In genomic region chr7:45086084-45086483, GRCm38 (mm10) we compare ENCODE assay signal across 14 mouse cellular contexts. TPM values are rescaled to one million over a fixed set of nuclear protein-coding genes. Genes with fewer than 3 reads are reported as not detected.
A peak's percentile ranks its signal among the peaks of the same experiment; 100 is the strongest.
DNase-seq lines count a peak whose midpoint lies in the region; ATAC-seq and TF ChIP-seq lines count a peak whose summit lies in the region.
"Had no signal": no experiment of that assay in that cellular context is flagged by ENCODE, and none has a peak within 500 bp of the region (broad histone marks: within the 10 kb centered on the region; RNA-seq: fewer than 3 reads in every experiment).

No protein-coding gene starts in this region.

- no peak for ATAC-seq in hindbrain, embryonic 16.5 days
- no peak for ATAC-seq in lung, embryonic 14.5 days (ENCODE audit: insufficient read depth)
- no peak for ATAC-seq in G1E (ENCODE audit: extremely low read depth, insufficient number of reproducible peaks, low FRiP score, poor library complexity, severe bottlenecking)
- ATAC-seq: activated CD4-positive, CD25-positive, alpha-beta regulatory T cell, adult 4 months had no signal

- 0 out of 2 replicates have a peak overlapping the region, but pooled peaks have one; percentile 4 for H3K4me3 ChIP-seq in hindbrain, embryonic 10.5 days
- no peak overlapping the region for H3K4me3 ChIP-seq in hindbrain, embryonic 16.5 days (ENCODE audit: low read length)
- H3K4me3 ChIP-seq in lung, embryonic 14.5 days (ENCODE audit: low read depth, low read length) = no peak overlapping the region
- H3K4me3 ChIP-seq in G1E (ENCODE audit: low read depth, low read length) = no peak overlapping the region
- no peak overlapping the region for H3K4me3 ChIP-seq in bone marrow, adult 2 months (replicated peaks; ENCODE audit: control insufficient read depth, low read depth, low read length)
- H3K4me3 ChIP-seq: embryonic facial prominence, embryonic 10.5 days; hindbrain, embryonic 15.5 days; limb, embryonic 13.5 days had no signal

- no peak overlapping the region for H3K27ac ChIP-seq in hindbrain, embryonic 10.5 days
- H3K27ac ChIP-seq in hindbrain, embryonic 16.5 days (ENCODE audit: low read depth, low read length) = no peak overlapping the region
- no peak overlapping the region for H3K27ac ChIP-seq in lung, embryonic 14.5 days (ENCODE audit: low read depth)
- H3K27ac ChIP-seq in bone marrow, adult 2 months (ENCODE audit: control insufficient read depth, insufficient read depth, low read depth, low read length, poor library complexity) = no peak overlapping the region
- H3K27ac ChIP-seq: embryonic facial prominence, embryonic 10.5 days; hindbrain, embryonic 15.5 days; limb, embryonic 13.5 days had no signal

- H3K4me2 ChIP-seq in hindbrain, embryonic 16.5 days (ENCODE audit: low read length) = no peak overlapping the region
- H3K4me2 ChIP-seq in lung, embryonic 14.5 days = no peak overlapping the region
- H3K4me2 ChIP-seq: hindbrain, embryonic 15.5 days; limb, embryonic 13.5 days had no signal

- H3K9me3 ChIP-seq in hindbrain, embryonic 10.5 days = peaks cover 4% of the 10 kb centered on the region; the same call in 1 of the 2 replicates
- H3K9me3 ChIP-seq in hindbrain, embryonic 16.5 days (ENCODE audit: control insufficient read depth, low read length) = no peaks in the 10 kb centered on the region
- no peaks in the 10 kb centered on the region for H3K9me3 ChIP-seq in lung, embryonic 14.5 days (ENCODE audit: low read depth, low read length)
- peaks cover 3% of the 10 kb centered on the region for H3K9me3 ChIP-seq in G1E (replicated peaks)
- H3K9me3 ChIP-seq: embryonic facial prominence, embryonic 10.5 days; hindbrain, embryonic 15.5 days had no signal

- H3K4me1 ChIP-seq in hindbrain, embryonic 10.5 days (replicated peaks) = peaks cover 16% of the 10 kb centered on the region
- no peaks in the 10 kb centered on the region; the same call in 1 of the 2 replicates for H3K4me1 ChIP-seq in hindbrain, embryonic 16.5 days (ENCODE audit: control insufficient read depth, insufficient read depth, low read depth, low read length)
- peaks cover 5% of the 10 kb centered on the region; the same call in 1 of the 2 replicates for H3K4me1 ChIP-seq in lung, embryonic 14.5 days (ENCODE audit: insufficient read depth)
- peaks cover 38% of the 10 kb centered on the region for H3K4me1 ChIP-seq in G1E (ENCODE audit: insufficient read depth, low read depth, low read length)
- peaks cover 3% of the 10 kb centered on the region; the same call in 1 of the 2 replicates for H3K4me1 ChIP-seq in bone marrow, adult 2 months (ENCODE audit: control insufficient read depth, insufficient read depth, low read length)

- TF ChIP-seq CTCF in lung, embryonic 14.5 days (IDR thresholded peaks at IDR 0.05; ENCODE audit: low read depth) = peak; percentile 52
- TF ChIP-seq CTCF in G1E (IDR thresholded peaks at IDR 0.05; ENCODE audit: low read depth, low read length) = peak; percentile 31; the same call in 1 of the 2 replicates
- peak; percentile 54; the same call in 1 of the 2 replicates for TF ChIP-seq CTCF in bone marrow, adult 2 months (IDR thresholded peaks at IDR 0.05; ENCODE audit: control insufficient read depth, insufficient read depth, low read length)

- no peak for DNase-seq in hindbrain, embryonic 10.5 days (ENCODE audit: low spot score)
- no peak for DNase-seq in lung, embryonic 14.5 days
- DNase-seq in lung, adult 18-20 months = no peak
- no peak for DNase-seq in G1E (ENCODE audit: low spot score)
- no peak for DNase-seq in right cerebral cortex, postnatal 10 days (ENCODE audit: low spot score in 2 of 2)
- DNase-seq: cerebellum, adult 11 months; cerebellum, postnatal 25 days; lung, postnatal 14 days had no signal

- 78% methylated on average over 4 of the region's 4 CpGs for WGBS in hindbrain, embryonic 10.5 days
- 76% methylated on average over 4 of the region's 4 CpGs for WGBS in hindbrain, embryonic 16.5 days
- 78% methylated on average over 4 of the region's 4 CpGs for WGBS in lung, embryonic 14.5 days
- WGBS in bone marrow, adult 2 months = 75% methylated on average over 4 of the region's 4 CpGs

- TF ChIP-seq POLR2A in bone marrow, adult 2 months (IDR thresholded peaks at IDR 0.05; ENCODE audit: borderline replicate concordance, control insufficient read depth, low read depth, low read length) = no peak

- no peak overlapping the region for H3K9ac ChIP-seq in hindbrain, embryonic 16.5 days (ENCODE audit: low read depth, low read length)
- no peak overlapping the region for H3K9ac ChIP-seq in lung, embryonic 14.5 days
- H3K9ac ChIP-seq: hindbrain, embryonic 15.5 days; limb, embryonic 13.5 days had no signal

- peaks cover 62% of the 10 kb centered on the region for H3K36me3 ChIP-seq in hindbrain, embryonic 10.5 days
- H3K36me3 ChIP-seq in hindbrain, embryonic 16.5 days (ENCODE audit: control insufficient read depth, insufficient read depth, low read length) = no peaks in the 10 kb centered on the region
- peaks cover 72% of the 10 kb centered on the region for H3K36me3 ChIP-seq in lung, embryonic 14.5 days (ENCODE audit: insufficient read depth)
- H3K36me3 ChIP-seq in G1E (replicated peaks) = no peaks in the 10 kb centered on the region

- peaks cover 7% of the 10 kb centered on the region; the same call in 1 of the 2 replicates for H3K27me3 ChIP-seq in hindbrain, embryonic 10.5 days (ENCODE audit: insufficient read depth, poor library complexity, severe bottlenecking)
- H3K27me3 ChIP-seq in hindbrain, embryonic 16.5 days (replicated peaks; ENCODE audit: control insufficient read depth, insufficient read depth, low read length) = no peaks in the 10 kb centered on the region
- no peaks in the 10 kb centered on the region for H3K27me3 ChIP-seq in lung, embryonic 14.5 days (ENCODE audit: insufficient read depth, low read length)
- H3K27me3 ChIP-seq in G1E (ENCODE audit: insufficient read depth, low read length) = peaks cover 29% of the 10 kb centered on the region
- H3K27me3 ChIP-seq: hindbrain, embryonic 15.5 days; limb, embryonic 13.5 days had no signal

RNA-seq across cellular contexts. Expression of gene Rcn3, which starts 5.9 kb away (rescaled TPM):
- 127 and 135 TPM in 2 replicates for polyA plus RNA-seq in hindbrain, embryonic 10.5 days (2016; fragmentation: Nextera tagmentation; extraction: Ambion mirVana)
- 63.3 and 77.3 TPM in 2 replicates for polyA plus RNA-seq in hindbrain, embryonic 16.5 days (2015; fragmentation: Nextera tagmentation; extraction: Ambion mirVana)
- polyA plus RNA-seq in lung, embryonic 14.5 days (2014; fragmentation: Nextera tagmentation; extraction: Ambion mirVana) = 344 and 360 TPM in 2 replicates
- 0.49 TPM in 1 of 2 replicates, not detected in the other for total RNA-seq in G1E (2014; fragmentation: Nextera tagmentation)
- total RNA-seq in G1E (2017) = not detected in 2 replicates
- 0.31 and 0.33 TPM in 2 replicates for polyA plus RNA-seq in G1E (2012)
- polyA plus RNA-seq in bone marrow, adult 2 months (2011; ENCODE audit: insufficient read depth, insufficient read length, low replicate concordance, missing spikeins) = 10.6 and 16.0 TPM in 2 replicates

RNA-seq across cellular contexts. Expression of gene Fcgrt, which starts 17.6 kb away (rescaled TPM):
- 9.9 and 13.1 TPM in 2 replicates for polyA plus RNA-seq in hindbrain, embryonic 10.5 days (2016; fragmentation: Nextera tagmentation; extraction: Ambion mirVana)
- 34.1 and 40.2 TPM in 2 replicates for polyA plus RNA-seq in hindbrain, embryonic 16.5 days (2015; fragmentation: Nextera tagmentation; extraction: Ambion mirVana)
- 56.4 and 57.0 TPM in 2 replicates for polyA plus RNA-seq in lung, embryonic 14.5 days (2014; fragmentation: Nextera tagmentation; extraction: Ambion mirVana)
- total RNA-seq in G1E (2014; fragmentation: Nextera tagmentation) (not detected in 2 replicates), G1E (2017) (not detected in 2 replicates)
- not detected in 2 replicates for polyA plus RNA-seq in G1E (2012)
- 13.9 and 19.1 TPM in 2 replicates for polyA plus RNA-seq in bone marrow, adult 2 months (2011; ENCODE audit: insufficient read depth, insufficient read length, low replicate concordance, missing spikeins)

RNA-seq across cellular contexts. Expression of gene Prrg2, which starts 23.6 kb away (rescaled TPM):
- 16.9 and 18.6 TPM in 2 replicates for polyA plus RNA-seq in hindbrain, embryonic 10.5 days (2016; fragmentation: Nextera tagmentation; extraction: Ambion mirVana)
- 15.7 and 16.7 TPM in 2 replicates for polyA plus RNA-seq in hindbrain, embryonic 16.5 days (2015; fragmentation: Nextera tagmentation; extraction: Ambion mirVana)
- 18.1 and 19.2 TPM in 2 replicates for polyA plus RNA-seq in lung, embryonic 14.5 days (2014; fragmentation: Nextera tagmentation; extraction: Ambion mirVana)
- 11.5 and 17.8 TPM in 2 replicates for total RNA-seq in G1E (2014; fragmentation: Nextera tagmentation)
- 6.8 and 9.5 TPM in 2 replicates for total RNA-seq in G1E (2017)
- polyA plus RNA-seq in G1E (2012) = 34.7 and 38.8 TPM in 2 replicates
- polyA plus RNA-seq in bone marrow, adult 2 months (2011; ENCODE audit: insufficient read depth, insufficient read length, low replicate concordance, missing spikeins) = 13.8 and 18.2 TPM in 2 replicates

RNA-seq across cellular contexts. Expression of gene Nosip, which starts 23.9 kb away (rescaled TPM):
- polyA plus RNA-seq in hindbrain, embryonic 10.5 days (2016; fragmentation: Nextera tagmentation; extraction: Ambion mirVana) = 67.8 and 70.7 TPM in 2 replicates
- 68.8 and 69.0 TPM in 2 replicates for polyA plus RNA-seq in hindbrain, embryonic 16.5 days (2015; fragmentation: Nextera tagmentation; extraction: Ambion mirVana)
- 68.6 and 71.9 TPM in 2 replicates for polyA plus RNA-seq in lung, embryonic 14.5 days (2014; fragmentation: Nextera tagmentation; extraction: Ambion mirVana)
- total RNA-seq in G1E (2014; fragmentation: Nextera tagmentation) (43.6 and 49.1 TPM in 2 replicates), G1E (2017) (38.9 and 49.4 TPM in 2 replicates)
- polyA plus RNA-seq in G1E (2012) = 104 and 110 TPM in 2 replicates
- polyA plus RNA-seq in bone marrow, adult 2 months (2011; ENCODE audit: insufficient read depth, insufficient read length, low replicate concordance, missing spikeins) = 31.8 and 44.8 TPM in 2 replicates

RNA-seq across cellular contexts. Expression of gene Prr12, which starts 33.4 kb away (rescaled TPM):
- 11.9 and 13.4 TPM in 2 replicates for polyA plus RNA-seq in hindbrain, embryonic 10.5 days (2016; fragmentation: Nextera tagmentation; extraction: Ambion mirVana)
- 12.8 and 13.4 TPM in 2 replicates for polyA plus RNA-seq in hindbrain, embryonic 16.5 days (2015; fragmentation: Nextera tagmentation; extraction: Ambion mirVana)
- polyA plus RNA-seq in lung, embryonic 14.5 days (2014; fragmentation: Nextera tagmentation; extraction: Ambion mirVana) = 14.2 and 16.2 TPM in 2 replicates
- total RNA-seq in G1E (2014; fragmentation: Nextera tagmentation) (36.7 and 42.4 TPM in 2 replicates), G1E (2017) (1.6 and 2.0 TPM in 2 replicates)
- 91.6 and 98.4 TPM in 2 replicates for polyA plus RNA-seq in G1E (2012)
- polyA plus RNA-seq in bone marrow, adult 2 months (2011; ENCODE audit: insufficient read depth, insufficient read length, low replicate concordance, missing spikeins) = 8.6 and 14.3 TPM in 2 replicates

Comparison
In these comparisons a context has a peak if more than half of its experiments do, and no peak if none do; other contexts are left out.
1. RNA of gene Fcgrt, which starts 17.6 kb away (polyA plus RNA-seq): 56.4 to 57.0 TPM in lung, embryonic 14.5 days, 34.1 to 40.2 TPM in hindbrain, embryonic 16.5 days, 13.9 to 19.1 TPM in bone marrow, adult 2 months and 9.9 to 13.1 TPM in hindbrain, embryonic 10.5 days; not detected in G1E; every median in the first group is over 10 times any median in the second.
2. Peak in every context shown above with its lines, with median percentiles within 50 percentile points of each other: CTCF ChIP-seq.